Mouse (Mus musculus): ENCODE results near the gene Itgb6. TPM values are rescaled to one million over a fixed set of nuclear protein-coding genes. Genes with fewer than 3 reads are reported as not detected.

The Itgb6 gene
- polyA plus RNA-seq, 1 experiment from 2014 or later, result 0.94 TPM

DNA sequence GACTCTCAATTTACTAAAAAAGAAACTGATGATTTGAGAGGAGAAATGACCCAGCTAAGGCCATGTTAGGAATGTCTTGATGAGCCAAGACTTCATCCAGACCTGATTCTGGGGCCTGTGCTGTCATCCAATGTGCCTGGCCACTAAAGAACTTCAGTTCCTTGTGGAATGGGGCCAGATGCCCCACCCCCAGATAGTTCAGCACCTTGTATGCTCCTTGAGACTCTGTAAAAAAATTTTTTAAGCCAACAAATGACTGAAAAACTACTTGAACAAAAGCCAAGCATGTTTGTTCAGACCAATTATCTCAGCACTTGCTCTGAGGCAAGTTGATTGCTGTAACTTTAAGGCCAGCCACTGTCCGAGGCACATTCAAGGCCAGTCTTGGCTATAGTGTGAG, 59.4 kb downstream of the Itgb6 start:
- no peaks in the 10 kb centered on the region for H3K36me3 ChIP-seq
- no peak overlapping the region for H3K27ac ChIP-seq
- no peak overlapping the region for H3K4me3 ChIP-seq
- H3K9me3 ChIP-seq (replicated peaks), result no peaks in the 10 kb centered on the region
- 92% methylated on average over 1 of the region's 1 CpGs for WGBS
- no peaks in the 10 kb centered on the region for H3K4me1 ChIP-seq
- ATAC-seq (ENCODE audit: low FRiP score), result no peak
- no peaks in the 10 kb centered on the region for H3K27me3 ChIP-seq
- H3K4me2 ChIP-seq (replicated peaks), result no peak overlapping the region
- H3K9ac ChIP-seq, result no peak overlapping the region

DNA sequence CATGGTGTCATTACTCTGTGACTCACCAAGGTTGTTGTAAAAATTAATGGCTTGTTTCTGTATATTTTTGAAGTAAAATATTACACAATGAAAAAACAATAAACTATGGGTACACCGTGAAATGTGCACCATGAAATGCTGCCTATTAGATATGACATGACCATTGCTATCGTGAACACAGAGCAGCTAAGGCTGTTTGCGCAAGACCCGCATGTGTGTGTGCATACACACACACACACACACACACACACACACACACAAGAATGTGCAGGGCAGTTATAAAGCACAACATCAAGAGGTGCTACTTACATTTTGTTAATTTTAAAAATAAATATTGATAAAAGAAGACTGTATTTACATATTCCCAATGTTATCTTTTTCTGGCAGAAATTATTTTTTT, 62.5 kb downstream of the Itgb6 start:
- Histone ChIP-seq H3K9me3 (replicated peaks) (no peaks in the 10 kb centered on the region), H3K36me3 (no peaks in the 10 kb centered on the region), H3K9ac (no peak overlapping the region), H3K27me3 (no peaks in the 10 kb centered on the region), H3K4me1 (no peaks in the 10 kb centered on the region), H3K4me3 (no peak overlapping the region), H3K27ac (no peak overlapping the region), H3K4me2 (replicated peaks) (no peak overlapping the region)
- WGBS, result 93% methylated on average over 4 of the region's 4 CpGs
- no peak for ATAC-seq (ENCODE audit: low FRiP score)

DNA sequence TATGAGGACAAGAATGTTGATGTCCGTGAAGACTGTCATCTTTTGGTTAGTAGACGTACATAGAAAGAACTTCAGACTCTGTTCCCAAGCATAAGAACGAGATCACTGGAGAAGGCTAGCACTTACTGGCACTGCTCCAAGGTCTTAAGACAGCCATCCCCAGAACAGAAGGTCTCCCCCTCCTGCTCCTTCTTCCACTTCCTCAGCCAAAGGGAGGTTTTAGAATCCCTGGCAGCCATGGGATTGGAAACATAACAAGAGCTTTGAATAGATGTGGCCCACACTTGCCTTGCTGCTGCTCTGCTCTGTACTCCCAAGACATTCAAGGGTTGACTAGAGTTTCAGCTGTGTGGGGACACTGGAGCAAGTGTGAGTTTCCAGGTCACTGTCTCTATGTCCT, 63.5 kb downstream of the Itgb6 start:
- no peak overlapping the region for H3K4me2 ChIP-seq (replicated peaks)
- H3K4me3 ChIP-seq, result no peak overlapping the region
- H3K4me1 ChIP-seq, result no peaks in the 10 kb centered on the region
- H3K27me3 ChIP-seq, result no peaks in the 10 kb centered on the region
- no peak overlapping the region for H3K9ac ChIP-seq
- no peaks in the 10 kb centered on the region for H3K9me3 ChIP-seq (replicated peaks)
- no peak overlapping the region for H3K27ac ChIP-seq
- ATAC-seq (ENCODE audit: low FRiP score), result no peak
- WGBS, result 85% methylated on average over 3 of the region's 3 CpGs
- H3K36me3 ChIP-seq, result no peaks in the 10 kb centered on the region

DNA sequence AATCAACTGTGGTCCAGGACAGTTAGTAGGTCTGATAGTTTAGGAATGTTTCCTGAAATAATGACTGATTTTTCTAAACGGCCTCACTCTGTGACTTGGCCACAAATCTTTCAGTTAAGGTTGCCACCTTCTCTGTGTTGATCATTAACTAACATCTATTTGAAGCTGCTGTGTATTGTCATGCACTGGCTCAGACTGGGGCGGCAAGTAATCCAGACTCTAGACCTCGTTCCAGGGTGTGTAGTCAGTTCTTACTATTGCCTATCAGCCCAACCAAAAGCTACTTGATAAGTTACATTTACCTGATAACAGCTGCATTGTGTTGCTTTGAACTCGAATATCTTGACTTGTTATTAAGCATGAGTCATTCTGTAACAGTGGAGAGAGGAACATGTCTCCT, 67.6 kb downstream of the Itgb6 start:
- no peak overlapping the region for H3K4me3 ChIP-seq
- ATAC-seq (ENCODE audit: low FRiP score), result no peak
- no peak overlapping the region for H3K4me2 ChIP-seq (replicated peaks)
- 66% methylated on average over 4 of the region's 4 CpGs for WGBS
- H3K9ac ChIP-seq, result no peak overlapping the region
- H3K4me1 ChIP-seq, result no peaks in the 10 kb centered on the region
- no peaks in the 10 kb centered on the region for H3K36me3 ChIP-seq
- H3K27ac ChIP-seq, result no peak overlapping the region
- H3K9me3 ChIP-seq (replicated peaks), result no peaks in the 10 kb centered on the region
- H3K27me3 ChIP-seq, result no peaks in the 10 kb centered on the region

DNA sequence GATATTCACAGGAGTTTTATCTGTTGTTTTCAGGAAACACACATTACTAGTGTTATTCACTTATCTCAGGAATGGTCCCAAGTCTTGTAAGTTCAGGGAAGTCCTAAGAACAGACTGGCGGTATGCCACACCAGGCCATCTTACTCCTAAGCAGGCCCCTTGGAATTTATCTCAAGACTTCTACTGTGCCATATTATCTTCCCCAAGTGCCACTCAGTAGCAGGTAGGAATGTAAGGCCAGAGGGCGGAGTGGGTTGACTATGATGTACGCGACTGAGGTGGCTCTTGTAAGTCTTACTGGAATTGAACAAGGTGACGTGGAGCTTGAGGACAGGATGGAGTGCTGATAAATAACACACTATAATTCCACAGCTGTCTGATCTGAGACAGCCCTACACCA, 72.3 kb downstream of the Itgb6 start:
- H3K9me3 ChIP-seq (replicated peaks), result no peaks in the 10 kb centered on the region
- H3K36me3 ChIP-seq, result no peaks in the 10 kb centered on the region
- no peak overlapping the region for H3K9ac ChIP-seq
- 95% methylated on average over 5 of the region's 5 CpGs for WGBS
- no peaks in the 10 kb centered on the region for H3K27me3 ChIP-seq
- no peak overlapping the region for H3K27ac ChIP-seq
- H3K4me2 ChIP-seq (replicated peaks), result no peak overlapping the region
- H3K4me1 ChIP-seq, result peaks cover 7% of the 10 kb centered on the region; the same call in 1 of the 2 replicates
- no peak for ATAC-seq (ENCODE audit: low FRiP score)
- no peak overlapping the region for H3K4me3 ChIP-seq

DNA sequence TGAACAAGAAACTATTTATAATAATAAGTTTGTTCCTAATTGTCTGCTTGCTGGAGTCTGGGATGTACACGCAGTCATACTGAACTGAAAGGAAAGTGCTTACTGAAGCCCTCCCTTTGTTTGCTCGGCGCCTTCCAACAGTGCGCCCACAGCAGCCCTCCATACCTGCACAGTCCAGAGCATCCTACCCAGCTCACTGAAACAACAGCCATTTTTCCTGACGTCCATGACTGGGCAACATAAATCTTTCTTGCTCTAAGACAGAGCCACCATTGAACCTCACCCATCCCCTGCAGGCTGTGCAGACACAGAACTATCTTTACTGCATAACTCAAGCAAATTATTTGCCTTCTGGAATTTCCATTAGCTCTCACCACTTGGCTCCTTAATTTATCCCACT, 74.8 kb downstream of the Itgb6 start:
- ATAC-seq (ENCODE audit: low FRiP score), result no peak
- H3K4me3 ChIP-seq, result no peak overlapping the region
- no peak overlapping the region for H3K4me2 ChIP-seq (replicated peaks)
- peaks cover 7% of the 10 kb centered on the region; the same call in 1 of the 2 replicates for H3K4me1 ChIP-seq
- H3K27me3 ChIP-seq, result no peaks in the 10 kb centered on the region
- H3K9ac ChIP-seq, result no peak overlapping the region
- H3K27ac ChIP-seq, result no peak overlapping the region
- no peaks in the 10 kb centered on the region for H3K9me3 ChIP-seq (replicated peaks)
- H3K36me3 ChIP-seq, result no peaks in the 10 kb centered on the region
- 59% methylated on average over 5 of the region's 5 CpGs for WGBS

DNA sequence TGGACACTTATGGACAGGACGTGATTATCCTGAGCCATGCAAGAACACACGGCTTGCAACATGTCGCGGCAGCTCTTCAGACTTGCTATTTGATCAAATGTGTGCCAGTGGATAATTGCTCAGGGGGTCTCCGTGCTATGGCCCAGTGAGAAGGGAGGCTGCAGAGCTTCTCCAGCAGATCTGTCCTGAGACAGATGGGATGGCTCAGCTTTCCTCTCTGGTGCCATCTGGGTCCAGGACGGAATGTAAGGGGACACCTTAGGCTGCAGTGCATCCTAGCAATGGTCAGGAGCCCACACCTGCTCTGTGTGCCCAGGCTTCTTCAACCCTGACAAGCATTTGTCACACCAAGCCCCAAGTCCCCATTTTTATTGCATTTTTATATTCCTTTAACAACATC, 75.9 kb downstream of the Itgb6 start:
- Histone ChIP-seq H3K9ac (no peak overlapping the region), H3K9me3 (replicated peaks) (no peaks in the 10 kb centered on the region), H3K4me2 (replicated peaks) (no peak overlapping the region), H3K27me3 (no peaks in the 10 kb centered on the region), H3K27ac (no peak overlapping the region), H3K4me1 (peaks cover 7% of the 10 kb centered on the region; the same call in 1 of the 2 replicates), H3K36me3 (no peaks in the 10 kb centered on the region), H3K4me3 (no peak overlapping the region)
- no peak for ATAC-seq (ENCODE audit: low FRiP score)
- WGBS, result 86% methylated on average over 6 of the region's 6 CpGs

DNA sequence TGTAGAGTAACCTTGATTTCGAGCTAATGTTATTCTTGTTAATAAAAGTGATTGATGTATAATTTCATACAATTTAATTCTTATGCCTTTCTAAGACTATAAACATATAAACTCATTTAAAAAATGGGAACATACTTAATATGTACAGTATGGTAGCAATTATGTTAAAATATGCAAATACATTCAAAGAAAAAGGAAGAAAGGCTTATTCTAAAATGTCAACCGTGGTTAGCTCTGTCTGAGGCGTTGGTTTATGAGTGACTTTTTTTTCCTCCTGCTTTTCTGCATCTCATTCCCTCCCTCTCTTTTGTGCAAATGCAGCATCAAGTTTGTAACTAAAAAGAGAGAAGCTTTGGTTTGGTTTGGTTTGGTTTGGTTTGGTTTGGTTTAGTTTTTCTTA, 79.0 kb downstream of the Itgb6 start:
- WGBS, result 86% methylated on average over 3 of the region's 3 CpGs
- H3K27ac ChIP-seq, result no peak overlapping the region
- H3K36me3 ChIP-seq, result no peaks in the 10 kb centered on the region
- no peaks in the 10 kb centered on the region for H3K27me3 ChIP-seq
- no peaks in the 10 kb centered on the region for H3K9me3 ChIP-seq (replicated peaks)
- H3K4me1 ChIP-seq, result peaks cover 7% of the 10 kb centered on the region; the same call in 1 of the 2 replicates
- no peak overlapping the region for H3K4me3 ChIP-seq
- no peak overlapping the region for H3K9ac ChIP-seq
- H3K4me2 ChIP-seq (replicated peaks), result no peak overlapping the region
- ATAC-seq (ENCODE audit: low FRiP score), result no peak

DNA sequence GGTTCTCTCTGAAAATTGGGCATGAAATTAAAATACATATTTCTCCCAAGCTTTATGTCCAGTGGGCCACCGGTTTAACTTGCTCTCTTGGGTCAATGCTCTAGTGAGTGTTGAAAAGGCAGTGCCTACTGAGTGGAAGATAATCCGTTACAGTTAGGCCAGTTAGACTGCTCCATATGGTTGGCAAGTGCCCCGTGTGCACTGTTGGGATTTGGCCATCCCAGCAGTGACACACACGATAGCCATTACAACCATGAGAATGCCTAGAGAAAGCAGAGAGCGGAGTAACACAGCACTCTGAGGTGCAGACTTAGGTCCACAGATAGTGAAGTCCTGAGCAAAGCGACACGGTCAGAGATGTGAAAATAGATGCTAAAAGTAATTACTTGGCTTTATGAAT, 79.8 kb downstream of the Itgb6 start:
- no peak overlapping the region for H3K27ac ChIP-seq
- H3K4me3 ChIP-seq, result no peak overlapping the region
- no peaks in the 10 kb centered on the region for H3K9me3 ChIP-seq (replicated peaks)
- 86% methylated on average over 7 of the region's 7 CpGs for WGBS
- no peaks in the 10 kb centered on the region for H3K27me3 ChIP-seq
- H3K4me1 ChIP-seq, result peaks cover under 1% of the 10 kb centered on the region; the same call in 1 of the 2 replicates
- H3K4me2 ChIP-seq (replicated peaks), result no peak overlapping the region
- ATAC-seq (ENCODE audit: low FRiP score), result no peak
- no peaks in the 10 kb centered on the region for H3K36me3 ChIP-seq
- H3K9ac ChIP-seq, result no peak overlapping the region

DNA sequence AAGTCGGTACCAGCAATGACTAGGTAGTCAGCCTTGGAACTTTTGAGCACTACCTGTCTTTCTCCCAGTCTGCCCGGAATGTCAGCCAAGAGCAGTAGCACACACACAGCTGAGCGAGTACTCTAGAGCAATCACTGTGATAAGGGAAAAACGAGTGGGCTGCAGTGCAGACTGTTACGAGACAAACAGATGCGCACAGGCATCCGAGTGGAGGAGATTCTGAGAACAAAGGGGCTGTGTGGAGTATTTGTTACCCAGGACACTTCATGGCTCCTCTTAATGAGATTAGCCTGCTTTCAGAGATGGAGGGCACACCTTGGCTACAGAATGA, 82.1 kb downstream of the Itgb6 start:
- ATAC-seq (ENCODE audit: low FRiP score), result no peak; the same call in 1 of the 2 replicates
- Histone ChIP-seq H3K36me3 (no peaks in the 10 kb centered on the region), H3K27me3 (no peaks in the 10 kb centered on the region), H3K4me3 (no peak overlapping the region), H3K4me1 (peaks cover 3% of the 10 kb centered on the region; the same call in 1 of the 2 replicates), H3K27ac (no peak overlapping the region), H3K9me3 (replicated peaks) (no peaks in the 10 kb centered on the region), H3K4me2 (replicated peaks) (no peak overlapping the region), H3K9ac (no peak overlapping the region)
- 60% methylated on average over 7 of the region's 7 CpGs for WGBS

DNA sequence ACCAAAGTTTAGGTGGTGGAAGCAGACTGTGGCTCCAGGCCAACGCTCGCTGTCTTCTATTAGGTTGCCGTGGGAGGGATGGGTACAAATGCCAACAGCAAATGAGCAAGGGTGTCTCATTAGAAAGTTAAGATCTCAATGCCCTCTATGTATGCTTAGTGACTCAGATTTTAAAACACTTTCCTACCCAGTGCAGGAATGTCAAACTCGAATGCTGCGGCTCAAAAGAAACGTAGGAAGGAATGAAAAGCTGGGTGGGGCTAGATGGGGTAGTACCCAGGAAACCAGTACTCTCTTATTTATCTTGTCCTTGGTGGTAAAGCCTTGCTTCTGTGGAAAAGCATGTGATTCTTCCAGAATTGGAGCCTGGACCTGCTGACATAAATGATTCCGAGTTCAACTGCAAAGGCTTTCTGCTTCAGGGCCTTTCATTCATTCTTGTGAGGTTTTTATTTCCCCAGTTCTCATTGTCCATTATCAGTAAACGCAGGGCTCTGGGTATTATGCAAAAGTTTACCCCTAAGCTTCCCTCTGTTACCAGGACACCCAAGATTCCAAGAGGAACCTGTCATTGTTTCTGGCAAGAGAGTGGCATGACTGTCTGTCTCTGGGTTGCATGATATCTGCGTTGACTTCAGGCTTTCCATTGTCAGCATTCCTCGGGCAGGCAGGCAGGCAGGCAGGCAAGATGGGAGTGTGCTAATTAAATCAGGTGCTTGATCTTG, 82.7 kb downstream of the Itgb6 start:
- 78% methylated on average over 10 of the region's 10 CpGs for WGBS
- Histone ChIP-seq H3K9ac (no peak overlapping the region), H3K27ac (no peak overlapping the region), H3K9me3 (replicated peaks) (no peaks in the 10 kb centered on the region), H3K4me3 (no peak overlapping the region), H3K4me2 (replicated peaks) (no peak overlapping the region), H3K4me1 (peaks cover 3% of the 10 kb centered on the region; the same call in 1 of the 2 replicates), H3K27me3 (no peaks in the 10 kb centered on the region), H3K36me3 (no peaks in the 10 kb centered on the region)
- ATAC-seq (ENCODE audit: low FRiP score), result no peak

DNA sequence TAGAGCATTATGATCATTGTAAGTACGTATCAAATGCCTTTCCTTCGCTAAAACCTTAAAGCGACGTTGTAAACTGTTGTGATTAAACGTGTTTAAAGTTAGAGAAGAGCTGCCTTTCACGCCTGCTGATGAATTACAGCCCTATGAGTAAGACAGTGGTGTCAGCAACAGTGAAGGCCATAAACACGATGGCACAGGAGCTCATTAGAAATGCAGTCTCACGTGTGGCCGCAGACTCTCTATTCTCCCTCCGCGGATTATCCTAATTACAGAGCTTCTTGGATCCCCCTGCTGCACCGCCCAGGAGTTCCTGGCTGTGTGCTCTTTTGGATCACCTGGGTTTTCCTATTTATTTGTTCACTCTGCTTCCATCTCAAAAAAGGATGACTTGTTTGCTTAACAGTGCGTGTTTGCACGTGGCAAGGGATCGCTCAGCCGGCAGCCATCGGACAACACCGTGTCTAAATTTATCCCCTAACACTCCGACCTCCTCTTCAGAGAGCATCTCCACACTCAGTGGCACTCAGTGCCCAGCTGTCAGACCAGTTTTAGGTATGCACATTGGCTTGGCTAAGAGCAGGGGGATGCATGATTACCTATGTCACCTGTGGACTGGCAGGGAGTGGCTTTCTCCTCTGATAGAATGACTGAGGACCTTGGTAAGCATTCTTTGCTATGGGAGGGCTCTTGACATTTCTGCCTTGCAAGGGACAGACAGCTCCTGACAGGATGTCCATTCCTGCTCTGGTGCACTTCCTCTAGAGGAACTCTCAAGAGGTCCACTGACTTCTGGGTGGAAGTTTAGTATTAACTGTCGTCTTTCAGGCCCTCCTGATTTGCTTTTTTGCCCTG, 85.3 kb downstream of the Itgb6 start:
- Histone ChIP-seq H3K4me3 (no peak overlapping the region), H3K36me3 (no peaks in the 10 kb centered on the region), H3K27ac (no peak overlapping the region), H3K9ac (no peak overlapping the region), H3K4me2 (replicated peaks) (no peak overlapping the region), H3K27me3 (no peaks in the 10 kb centered on the region), H3K4me1 (peaks cover 3% of the 10 kb centered on the region; the same call in 1 of the 2 replicates), H3K9me3 (replicated peaks) (no peaks in the 10 kb centered on the region)
- no peak for ATAC-seq (ENCODE audit: low FRiP score)
- WGBS, result 76% methylated on average over 20 of the region's 20 CpGs

DNA sequence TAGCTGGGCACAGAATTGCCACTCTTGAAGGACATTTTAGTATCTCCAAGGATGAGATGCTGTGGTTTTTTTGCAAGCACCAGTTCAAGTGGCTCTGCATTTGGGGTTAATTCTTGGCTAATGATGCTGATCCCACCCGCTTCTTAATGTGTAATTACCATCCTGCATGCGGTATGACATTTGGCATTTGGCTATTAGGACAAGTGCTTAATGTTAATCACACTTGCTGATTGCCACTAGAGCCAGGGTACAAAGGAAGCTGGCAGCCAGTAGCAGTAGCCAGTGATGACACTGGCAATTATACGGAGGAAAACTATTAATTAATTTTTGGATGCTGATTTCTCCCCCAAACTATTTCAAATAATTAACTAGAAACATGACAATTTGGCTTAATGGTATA, 86.0 kb downstream of the Itgb6 start:
- Histone ChIP-seq H3K27ac (no peak overlapping the region), H3K4me3 (no peak overlapping the region), H3K4me1 (peaks cover 3% of the 10 kb centered on the region; the same call in 1 of the 2 replicates), H3K9ac (no peak overlapping the region), H3K36me3 (no peaks in the 10 kb centered on the region), H3K9me3 (replicated peaks) (no peaks in the 10 kb centered on the region), H3K27me3 (no peaks in the 10 kb centered on the region), H3K4me2 (replicated peaks) (no peak overlapping the region)
- ATAC-seq (ENCODE audit: low FRiP score), result no peak
- 74% methylated on average over 3 of the region's 3 CpGs for WGBS

All from hindbrain, embryonic 12.5 days (tissue).